Mouse (Mus musculus) heart, postnatal 14 days (tissue): ENCODE results near the gene Ddost. TPM values are rescaled to one million over a fixed set of nuclear protein-coding genes. Genes with fewer than 3 reads are reported as not detected.

ENCODE experiments used
- DNase-seq, 2 experiments: peaks; one replicate each; pipeline ENCODE4 v3.0.0; 2021 to 2022
- intact Hi-C: fragments of 180-260 bp; cut with DNase I; formaldehyde crosslinking; loops from one replicate; pipeline ENCODE4 v1.15.1; 2025
- total RNA-seq, 2 experiments: library from RNA; stranded (reverse); gene quantifications; 2 replicates each; pipeline ENCODE4 v1.2.3; 2021

The Ddost gene
- total RNA-seq, 2 experiments from 2014 or later = 65.7 to 69.2 TPM

- DNase-seq = peak in 1 of 2 experiments; percentile 42
- intact Hi-C loops = no loop called here
Observed at GRCm38 (mm10) chr4:138331647-138332046, 27.1 kb downstream of the Ddost start.

- intact Hi-C loops = no loop called here
- DNase-seq = no peak
Observed at GRCm38 (mm10) chr4:138333135-138333534, 28.6 kb downstream of the Ddost start.

- no peak for DNase-seq
- intact Hi-C loops = no loop called here
Observed at GRCm38 (mm10) chr4:138335036-138335435, 30.5 kb downstream of the Ddost start.

- intact Hi-C loops = no loop called here
- no peak for DNase-seq
Observed at GRCm38 (mm10) chr4:138335648-138336047, 31.1 kb downstream of the Ddost start.

GRCm38 (mm10) chr4:138336876-138337275 lies 32.3 kb downstream of the Ddost start:
- DNase-seq = no peak
- intact Hi-C loops = no loop called here

GRCm38 (mm10) chr4:138337341-138337740 lies 32.8 kb downstream of the Ddost start:
- intact Hi-C loops = no loop called here
- no peak for DNase-seq

- intact Hi-C loops = no loop called here
- DNase-seq = peak; percentile 43 to 53
Observed at GRCm38 (mm10) chr4:138339963-138340362, 35.4 kb downstream of the Ddost start.

GRCm38 (mm10) chr4:138341393-138341792 lies 36.9 kb downstream of the Ddost start:
- DNase-seq = no peak
- intact Hi-C loops = no loop called here

- intact Hi-C loops = no loop called here
- DNase-seq = no peak
Observed at GRCm38 (mm10) chr4:138342048-138342447, 37.5 kb downstream of the Ddost start.

- intact Hi-C loops = no loop called here
- DNase-seq = no peak
Observed at GRCm38 (mm10) chr4:138342778-138343177, 38.2 kb downstream of the Ddost start.

- intact Hi-C loops = no loop called here
Observed at GRCm38 (mm10) chr4:138343341-138343837, 38.9 kb downstream of the Ddost start.

GRCm38 (mm10) chr4:138344891-138345545 lies 40.5 kb downstream of the Ddost start:
- intact Hi-C loops = no loop called here
- DNase-seq = peak; percentile 31 to 53

More at GRCm38 (mm10) chr4:138343341-138343837, 38.9 kb downstream of the Ddost start:
- peak in 1 of 2 experiments; percentile 8 for DNase-seq

GRCm38 (mm10) chr4:138347280-138347679 lies 42.8 kb downstream of the Ddost start:
- intact Hi-C loops = no loop called here
- DNase-seq = no peak

- intact Hi-C loops = no loop called here
- no peak for DNase-seq
Observed at GRCm38 (mm10) chr4:138348716-138349115, 44.2 kb downstream of the Ddost start.

GRCm38 (mm10) chr4:138351821-138352220 lies 47.3 kb downstream of the Ddost start:
- no peak for DNase-seq
- intact Hi-C loops = no loop called here

- DNase-seq = no peak
- intact Hi-C loops = no loop called here
Observed at GRCm38 (mm10) chr4:138352692-138353091, 48.2 kb downstream of the Ddost start.

GRCm38 (mm10) chr4:138353438-138354171 lies 49.1 kb downstream of the Ddost start:
- no peak for DNase-seq
- intact Hi-C loops = no loop called here

GRCm38 (mm10) chr4:138355496-138355895 lies 51.0 kb downstream of the Ddost start:
- intact Hi-C loops = no loop called here
- DNase-seq = no peak

GRCm38 (mm10) chr4:138356141-138356540 lies 51.6 kb downstream of the Ddost start:
- intact Hi-C loops = no loop called here
- no peak for DNase-seq

- DNase-seq = no peak
- intact Hi-C loops = no loop called here
Observed at GRCm38 (mm10) chr4:138356551-138356950, 52.0 kb downstream of the Ddost start.

GRCm38 (mm10) chr4:138358176-138358575 lies 53.6 kb downstream of the Ddost start:
- DNase-seq = no peak
- intact Hi-C loops = no loop called here

GRCm38 (mm10) chr4:138361370-138361821 lies 56.9 kb downstream of the Ddost start:
- intact Hi-C loops = no loop called here
- no peak for DNase-seq
